Mouse (Mus musculus): ENCODE results near the gene Sgta.

DNA sequence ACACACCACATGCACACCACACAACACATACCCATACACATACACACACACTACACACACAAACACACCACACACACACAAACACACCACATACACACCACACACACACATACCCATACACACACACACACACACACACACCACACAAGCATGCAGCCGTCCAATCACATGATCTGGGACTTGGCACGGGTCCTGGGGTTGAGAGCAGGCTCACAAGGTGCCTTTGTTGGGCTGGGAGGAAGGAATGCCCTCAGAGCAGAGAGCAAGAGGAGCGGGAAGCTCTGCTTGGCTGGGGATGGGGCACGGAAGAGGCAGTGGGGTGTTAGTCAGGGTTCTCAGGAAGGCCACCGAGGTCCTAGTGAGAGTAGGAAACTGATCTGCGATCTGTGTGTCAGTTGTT lies 49.1 kb downstream of the Sgta start:
- TF ChIP-seq POLR2A (IDR thresholded peaks at IDR 0.05; ENCODE audit: control insufficient read depth, extremely low read depth, insufficient read depth, low read length, poor library complexity): no peak
- no peak for TF ChIP-seq CTCF (IDR thresholded peaks at IDR 0.05; ENCODE audit: borderline replicate concordance, control insufficient read depth, extremely low read depth, insufficient read depth, low read length, poor library complexity)
